Mouse (Mus musculus) cerebellum, adult 2 months (tissue): ENCODE data around the gene Fam102b.

ENCODE experiments used
- CTCF ChIP-seq: fragments of 200-500 bp; IDR thresholded peaks from 2 replicates; pipeline ENCODE4 v1.5.1; 2011; ENCODE audit warnings: low read depth, mild to moderate bottlenecking, control low read depth, low read length, moderate library complexity, borderline replicate concordance; ENCODE audit not compliant: insufficient read depth
- POLR2A ChIP-seq: fragments of 200-500 bp; IDR thresholded peaks from 2 replicates; pipeline ENCODE4 v1.6.1; 2011; ENCODE audit warnings: low read length, control low read depth, borderline replicate concordance; ENCODE audit not compliant: insufficient read depth

DNA sequence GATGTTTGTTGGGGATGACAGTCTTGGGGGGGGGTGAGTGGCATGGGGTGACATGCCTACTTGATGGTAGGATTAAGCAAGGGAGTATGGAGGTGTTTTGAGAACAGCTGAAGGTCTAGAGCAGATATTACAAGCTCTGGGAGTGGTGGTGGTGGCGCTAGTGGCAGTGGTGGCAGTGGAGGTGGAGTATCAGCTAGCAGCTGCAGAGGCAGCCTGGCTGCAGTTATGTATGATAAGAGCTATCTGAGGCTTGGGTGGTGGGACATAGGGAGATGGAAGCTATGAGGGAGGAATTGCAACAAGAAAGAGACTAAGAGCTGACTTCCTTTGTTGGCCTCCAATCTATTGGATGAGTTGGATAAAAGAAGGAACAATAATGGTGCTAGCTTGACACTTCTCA is 105.6 kb downstream of the Fam102b start:
- TF ChIP-seq POLR2A (no peak), CTCF (no peak)
